Mouse (Mus musculus) limb, embryonic 12.5 days (tissue): Measurements from ENCODE around the gene Slc38a1. TPM values are rescaled to one million over a fixed set of nuclear protein-coding genes. Genes with fewer than 3 reads are reported as not detected.

Experiments
- ATAC-seq: fragments of 200-750 bp; cut with Nextera tagmentation; 2 replicates; pipeline ENCODE4 v1.8.0; 2017; ENCODE audit warnings: low read depth, moderate TSS enrichment; ENCODE audit not compliant: insufficient number of reproducible peaks, insufficient read depth, low FRiP score, low TSS enrichment
- H3K27ac ChIP-seq: fragments of 300-500 bp; sonication (generic); 2 replicates; pipeline ENCODE4 v1.5.1; 2016; ENCODE audit warnings: mild to moderate bottlenecking, moderate library complexity
- H3K27me3 ChIP-seq: fragments of 300-500 bp; sonication (generic); 2 replicates; pipeline ENCODE4 v1.6.1; 2016; ENCODE audit warnings: mild to moderate bottlenecking, moderate library complexity
- H3K36me3 ChIP-seq: fragments of 300-500 bp; sonication (generic); 2 replicates; pipeline ENCODE4 v1.6.1; 2016; ENCODE audit warnings: mild to moderate bottlenecking, moderate library complexity
- H3K4me1 ChIP-seq: fragments of 300-500 bp; sonication (generic); replicated peaks from 2 replicates; pipeline ENCODE4 v1.6.1; 2016
- H3K4me2 ChIP-seq: fragments of 300-500 bp; sonication (generic); 2 replicates; pipeline ENCODE4 v1.6.1; 2016; ENCODE audit warnings: mild to moderate bottlenecking, moderate library complexity
- H3K4me3 ChIP-seq: fragments of 300-500 bp; sonication (generic); replicated peaks from 2 replicates; pipeline ENCODE4 v1.5.1; 2016; ENCODE audit warnings: mild to moderate bottlenecking
- H3K9ac ChIP-seq: fragments of 300-500 bp; sonication (generic); replicated peaks from 2 replicates; pipeline ENCODE4 v1.6.1; 2016; ENCODE audit warnings: mild to moderate bottlenecking, moderate library complexity
- H3K9me3 ChIP-seq: fragments of 300-500 bp; sonication (generic); 2 replicates; pipeline ENCODE4 v1.6.1; 2016; ENCODE audit warnings: mild to moderate bottlenecking, moderate library complexity
- WGBS: fragments of 180-500 bp; shearing (Covaris S2); methylation state at CpG from one replicate; pipeline ENCODE4 v1.1.7; 2016; 5-methylcytosine and 5-hydroxymethylcytosine counted together
- polyA plus RNA-seq: library from polyadenylated mRNA; unstranded; fragments of >200 nt; fragmentation: Nextera tagmentation; extraction: Ambion mirVana; gene quantifications from 2 replicates; pipeline ENCODE4 v1.2.1, GENCODE M21; 2016

Gene Slc38a1
- polyA plus RNA-seq, 1 experiment from 2014 or later = 152 TPM

DNA sequence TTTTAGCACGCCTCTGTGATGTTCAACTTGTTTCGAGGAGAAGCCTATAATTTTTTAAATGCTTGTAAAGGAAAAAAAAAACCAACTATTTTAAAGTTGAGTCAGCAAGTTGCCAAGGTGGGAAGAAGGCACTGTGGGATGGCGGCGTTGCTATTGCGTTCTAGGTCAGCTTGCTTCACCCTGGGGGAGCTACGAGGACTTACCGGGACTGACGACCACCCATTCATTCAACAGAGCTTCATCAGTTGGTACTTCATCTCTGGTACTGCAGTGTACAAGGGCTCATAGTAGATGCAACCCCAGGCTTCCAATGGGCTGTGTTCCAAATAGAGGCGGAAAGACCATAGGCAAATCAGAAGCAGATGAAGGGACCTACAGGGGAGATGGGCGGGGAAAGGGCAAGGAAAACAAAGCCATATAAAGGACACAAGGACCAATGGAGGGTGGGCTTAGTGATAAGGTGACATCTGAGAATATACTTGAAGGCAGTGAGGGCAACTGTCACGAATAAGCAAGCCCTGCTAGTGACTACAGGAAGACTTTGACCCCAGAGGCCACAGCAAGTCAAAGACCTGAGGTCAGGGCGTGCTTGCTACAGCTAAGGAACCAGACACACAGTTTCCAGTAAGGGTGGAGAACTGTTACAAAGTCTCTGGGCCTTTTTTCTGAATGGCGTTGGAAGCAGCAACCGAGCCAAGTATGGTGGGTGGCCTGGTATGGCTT lies 82.0 kb downstream of the Slc38a1 start:
- Histone ChIP-seq H3K4me3 (no peak overlapping the region), H3K4me2 (no peak overlapping the region), H3K9me3 (no peaks in the 10 kb centered on the region), H3K36me3 (no peaks in the 10 kb centered on the region), H3K27me3 (no peaks in the 10 kb centered on the region), H3K9ac (no peak overlapping the region), H3K4me1 (0 out of 2 replicates have a peak, but pooled peaks cover 3% of the 10 kb centered on the region), H3K27ac (no peak overlapping the region)
- 90% methylated on average over 14 of the region's 14 CpGs for WGBS
- no peak for ATAC-seq

DNA sequence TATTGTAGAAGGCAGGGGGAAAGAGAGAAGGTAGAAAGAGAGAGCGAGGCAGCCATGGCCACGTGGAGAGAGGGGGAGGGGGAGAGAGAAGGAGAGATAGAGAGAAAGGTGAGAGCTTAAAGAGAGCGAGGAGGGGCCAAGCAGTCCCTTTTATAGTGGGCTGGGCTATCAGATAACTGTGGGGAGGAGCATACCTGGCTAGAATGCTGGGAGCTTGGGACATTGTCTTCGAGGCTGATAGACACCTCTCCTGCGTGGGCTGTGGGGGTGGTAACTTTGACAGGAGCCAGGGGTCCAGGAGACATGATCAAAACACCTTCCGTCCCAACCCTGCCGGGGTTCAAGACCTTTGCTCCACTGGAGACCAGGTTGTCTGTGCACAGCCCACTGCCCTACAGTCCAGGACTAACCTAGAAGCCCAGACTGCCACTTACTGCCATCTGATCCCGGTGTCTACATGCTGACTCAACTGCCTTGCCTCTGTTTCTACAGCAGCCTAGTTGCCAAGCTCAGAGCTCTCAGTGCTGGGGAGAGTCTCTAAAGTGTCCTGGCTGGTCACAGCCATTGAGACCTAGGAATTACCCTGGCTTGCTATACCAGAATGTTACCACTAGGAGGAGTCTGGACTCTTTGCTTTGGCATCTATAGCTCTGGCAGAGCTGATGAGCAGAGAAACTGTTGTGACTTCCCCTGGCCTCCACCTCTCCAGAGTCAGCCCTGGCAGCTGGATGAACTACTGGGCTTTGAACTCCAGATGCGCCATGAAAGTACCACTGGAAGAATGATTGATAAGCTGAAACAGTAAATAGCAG lies 90.9 kb downstream of the Slc38a1 start:
- no peak overlapping the region for H3K4me2 ChIP-seq
- no peaks in the 10 kb centered on the region for H3K36me3 ChIP-seq
- H3K9me3 ChIP-seq = no peaks in the 10 kb centered on the region
- WGBS = 62% methylated on average over 9 of the region's 9 CpGs
- no peak overlapping the region for H3K9ac ChIP-seq
- peaks cover 5% of the 10 kb centered on the region; the same call in 1 of the 2 replicates for H3K4me1 ChIP-seq
- no peak overlapping the region for H3K27ac ChIP-seq
- no peak overlapping the region for H3K4me3 ChIP-seq
- peak; percentile 73; the same call in 1 of the 2 replicates for ATAC-seq
- no peaks in the 10 kb centered on the region for H3K27me3 ChIP-seq

GRCm38 (mm10) chr15:96551107-96551506 lies 91.6 kb downstream of the Slc38a1 start:
- H3K4me1 ChIP-seq = peaks cover 5% of the 10 kb centered on the region; the same call in 1 of the 2 replicates
- no peak for ATAC-seq
- no peak overlapping the region for H3K9ac ChIP-seq
- no peaks in the 10 kb centered on the region for H3K27me3 ChIP-seq
- no peak overlapping the region for H3K4me2 ChIP-seq
- H3K4me3 ChIP-seq = no peak overlapping the region
- H3K9me3 ChIP-seq = no peaks in the 10 kb centered on the region
- H3K27ac ChIP-seq = no peak overlapping the region
- WGBS = 90% methylated on average over 8 of the region's 8 CpGs
- no peaks in the 10 kb centered on the region for H3K36me3 ChIP-seq

GRCm38 (mm10) chr15:96548363-96548762 lies 94.3 kb downstream of the Slc38a1 start:
- H3K9me3 ChIP-seq = no peaks in the 10 kb centered on the region
- no peak for ATAC-seq
- H3K9ac ChIP-seq = no peak overlapping the region
- no peak overlapping the region for H3K4me3 ChIP-seq
- 89% methylated on average over 9 of the region's 9 CpGs for WGBS
- no peaks in the 10 kb centered on the region for H3K27me3 ChIP-seq
- no peak overlapping the region for H3K4me2 ChIP-seq
- H3K4me1 ChIP-seq = peaks cover 5% of the 10 kb centered on the region; the same call in 1 of the 2 replicates
- H3K27ac ChIP-seq = no peak overlapping the region; the same call in 1 of the 2 replicates
- H3K36me3 ChIP-seq = no peaks in the 10 kb centered on the region

DNA sequence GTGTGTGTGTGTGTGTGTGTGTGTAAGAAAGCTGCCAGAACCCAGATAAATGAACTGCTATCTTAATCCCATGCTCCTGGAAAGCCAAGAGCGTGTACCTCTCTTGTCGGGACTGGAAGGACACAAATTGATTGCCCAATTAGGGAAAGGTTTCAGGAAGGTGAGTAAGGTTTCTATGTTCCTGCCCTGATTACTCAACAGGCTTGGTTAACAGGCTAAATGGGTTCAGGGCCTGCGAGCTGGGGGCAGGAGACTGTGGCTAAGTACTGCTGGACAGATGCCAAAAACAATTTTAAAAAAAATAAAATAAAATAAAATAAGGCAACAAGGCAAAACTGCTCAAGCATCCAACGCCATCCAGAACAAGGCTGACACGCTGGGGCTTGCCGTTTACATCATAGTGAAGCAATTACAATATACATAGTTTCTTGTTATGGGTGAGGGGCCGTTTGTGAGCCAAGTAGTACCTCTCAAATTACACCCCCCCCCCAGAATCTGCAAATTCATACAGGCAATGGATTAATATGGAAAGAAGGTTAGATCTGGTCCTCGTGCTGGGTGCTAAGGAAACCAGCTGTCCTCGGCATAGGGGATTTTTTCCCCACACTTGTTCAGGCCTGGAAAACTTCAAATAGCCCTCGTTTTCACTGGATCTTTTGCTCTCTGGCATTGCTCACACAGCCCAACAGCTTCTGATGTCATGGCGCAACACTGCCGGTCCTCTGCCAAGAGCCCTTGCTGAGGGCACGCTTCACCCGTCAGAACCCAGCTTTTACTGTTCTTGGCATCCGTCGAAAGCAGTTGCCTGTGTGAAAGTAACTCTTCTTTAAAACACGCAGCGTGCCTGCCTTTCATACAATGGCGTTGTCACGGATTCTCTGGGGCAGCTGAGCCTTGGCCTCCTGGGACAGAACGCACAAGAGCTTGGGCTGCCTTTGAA lies 95.2 kb downstream of the Slc38a1 start:
- peak overlapping the region; percentile 69; the same call in 1 of the 2 replicates for H3K27ac ChIP-seq
- no peak overlapping the region for H3K4me2 ChIP-seq
- no peak overlapping the region for H3K4me3 ChIP-seq
- no peak overlapping the region for H3K9ac ChIP-seq
- H3K36me3 ChIP-seq = no peaks in the 10 kb centered on the region
- H3K9me3 ChIP-seq = no peaks in the 10 kb centered on the region
- peaks cover 5% of the 10 kb centered on the region; the same call in 1 of the 2 replicates for H3K4me1 ChIP-seq
- WGBS = 59% methylated on average over 21 of the region's 21 CpGs
- no peaks in the 10 kb centered on the region for H3K27me3 ChIP-seq
- ATAC-seq = no peak

DNA sequence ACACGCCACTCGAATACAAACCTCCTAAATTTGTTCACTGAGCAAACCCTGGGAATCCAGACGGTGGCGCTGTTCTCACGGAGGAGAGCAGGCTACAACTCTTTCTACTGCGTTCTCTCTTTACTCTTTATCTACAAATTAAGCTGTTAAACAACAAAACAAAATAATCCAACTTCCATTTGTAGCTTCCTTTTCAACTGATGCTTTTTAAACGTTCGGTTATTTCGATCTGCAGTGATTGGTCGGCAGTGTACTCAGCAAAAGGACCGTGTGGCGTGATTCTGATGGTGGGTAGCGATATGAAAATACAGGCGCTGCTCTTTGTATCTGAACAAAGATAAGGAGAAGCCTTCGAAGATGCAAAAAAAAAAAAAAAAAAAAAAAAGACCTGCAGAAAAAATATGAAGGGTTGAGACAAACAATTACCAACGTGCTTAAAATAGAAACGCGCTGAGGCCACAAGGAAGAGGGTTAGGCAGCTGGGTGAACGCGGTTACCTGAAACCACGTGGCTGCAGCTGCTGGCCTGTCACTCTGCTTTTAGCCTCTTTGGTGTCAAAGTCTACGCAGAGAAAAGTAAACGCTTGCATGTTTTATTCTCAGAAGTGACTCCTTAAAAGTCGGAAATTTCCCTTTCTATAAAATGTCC lies 99.4 kb downstream of the Slc38a1 start:
- H3K9me3 ChIP-seq = no peaks in the 10 kb centered on the region
- WGBS = 6% methylated on average over 24 of the region's 24 CpGs
- no peak for ATAC-seq
- peak overlapping the region; percentile 52 for H3K4me2 ChIP-seq
- H3K4me1 ChIP-seq = peaks cover 5% of the 10 kb centered on the region; the same call in 1 of the 2 replicates
- no peak overlapping the region for H3K27ac ChIP-seq
- H3K4me3 ChIP-seq = peak overlapping the region; percentile 34
- H3K36me3 ChIP-seq = no peaks in the 10 kb centered on the region
- H3K9ac ChIP-seq = 0 out of 2 replicates have a peak overlapping the region, but pooled peaks have one; percentile 23
- no peaks in the 10 kb centered on the region for H3K27me3 ChIP-seq

DNA sequence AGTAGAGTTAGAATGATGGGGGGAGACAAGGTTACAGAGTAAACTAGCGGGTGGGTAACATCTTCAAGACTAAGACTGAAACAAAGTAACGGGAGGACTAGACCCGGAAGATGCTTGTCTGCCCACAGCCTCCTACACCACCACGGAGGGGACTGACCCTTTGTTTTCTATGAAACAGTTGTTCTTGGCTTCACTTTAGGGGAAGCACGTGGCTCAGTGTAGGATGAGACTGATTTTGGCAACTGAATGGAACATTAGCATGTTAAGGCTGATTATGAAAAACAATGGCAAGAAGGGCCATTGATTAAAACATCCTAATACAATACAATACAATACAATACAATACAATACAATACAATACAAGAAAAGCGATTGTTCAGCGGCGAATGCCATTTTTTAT lies 100.6 kb downstream of the Slc38a1 start:
- no peaks in the 10 kb centered on the region for H3K36me3 ChIP-seq
- no peak overlapping the region for H3K4me2 ChIP-seq
- H3K9ac ChIP-seq = no peak overlapping the region
- no peaks in the 10 kb centered on the region for H3K4me1 ChIP-seq
- WGBS = 85% methylated on average over 8 of the region's 8 CpGs
- H3K9me3 ChIP-seq = no peaks in the 10 kb centered on the region
- no peak overlapping the region for H3K4me3 ChIP-seq
- ATAC-seq = no peak
- no peaks in the 10 kb centered on the region for H3K27me3 ChIP-seq
- no peak overlapping the region for H3K27ac ChIP-seq

GRCm38 (mm10) chr15:96537272-96537671 lies 105.4 kb downstream of the Slc38a1 start:
- Histone ChIP-seq H3K4me1 (no peaks in the 10 kb centered on the region), H3K9me3 (no peaks in the 10 kb centered on the region), H3K27me3 (no peaks in the 10 kb centered on the region), H3K4me2 (no peak overlapping the region), H3K9ac (no peak overlapping the region), H3K27ac (no peak overlapping the region), H3K4me3 (no peak overlapping the region), H3K36me3 (no peaks in the 10 kb centered on the region)
- no peak for ATAC-seq
- 91% methylated on average over 11 of the region's 11 CpGs for WGBS

- no peaks in the 10 kb centered on the region for H3K9me3 ChIP-seq
- no peak overlapping the region for H3K4me2 ChIP-seq
- H3K27ac ChIP-seq = no peak overlapping the region
- H3K27me3 ChIP-seq = no peaks in the 10 kb centered on the region
- H3K9ac ChIP-seq = no peak overlapping the region
- no peaks in the 10 kb centered on the region for H3K36me3 ChIP-seq
- no peaks in the 10 kb centered on the region for H3K4me1 ChIP-seq
- ATAC-seq = no peak
- no peak overlapping the region for H3K4me3 ChIP-seq
- 91% methylated on average over 7 of the region's 7 CpGs for WGBS
Measured at GRCm38 (mm10) chr15:96536412-96536811, 106.3 kb downstream of the Slc38a1 start.

DNA sequence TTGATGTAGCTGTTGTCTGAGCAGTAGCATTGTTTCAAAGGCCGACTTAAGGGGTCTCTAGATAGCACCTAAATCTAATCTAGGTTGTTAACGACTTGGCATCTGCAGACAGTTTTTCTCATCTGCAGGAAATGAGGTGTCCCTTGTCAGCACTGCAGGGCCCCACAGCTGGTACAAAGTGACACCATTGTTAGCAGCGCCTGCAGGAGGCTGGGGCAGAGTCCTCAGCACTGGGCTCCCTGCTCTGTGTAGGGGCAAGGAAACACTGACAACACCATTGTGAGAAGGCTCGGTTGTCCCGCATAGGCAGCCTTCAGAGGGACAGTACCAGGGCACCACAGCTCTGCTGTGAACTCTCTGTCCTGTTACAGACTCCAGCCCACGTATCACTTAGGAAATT lies 115.0 kb downstream of the Slc38a1 start:
- no peak overlapping the region for H3K4me3 ChIP-seq
- no peaks in the 10 kb centered on the region for H3K36me3 ChIP-seq
- H3K9ac ChIP-seq = no peak overlapping the region
- WGBS = 32% methylated on average over 6 of the region's 6 CpGs
- no peaks in the 10 kb centered on the region for H3K9me3 ChIP-seq
- H3K27ac ChIP-seq = no peak overlapping the region
- H3K4me1 ChIP-seq = 0 out of 2 replicates have a peak, but pooled peaks cover 3% of the 10 kb centered on the region
- no peaks in the 10 kb centered on the region for H3K27me3 ChIP-seq
- H3K4me2 ChIP-seq = no peak overlapping the region
- ATAC-seq = no peak
